Mouse (Mus musculus) embryonic facial prominence, embryonic 13.5 days (tissue): Measurements from ENCODE around the gene Celf3. TPM values are rescaled to one million over a fixed set of nuclear protein-coding genes. Genes with fewer than 3 reads are reported as not detected.

Source experiments
- ATAC-seq: fragments of 200-750 bp; cut with Nextera tagmentation; 2 replicates; pipeline ENCODE4 v1.8.0; 2017; ENCODE audit warnings: low read depth; ENCODE audit not compliant: insufficient number of reproducible peaks, insufficient read depth, low FRiP score, low TSS enrichment
- H3K27ac ChIP-seq: fragments of 300-500 bp; sonication (generic); 2 replicates; pipeline ENCODE4 v1.5.1; 2015; ENCODE audit warnings: moderate library complexity, mild to moderate bottlenecking, inconsistent platforms
- H3K27me3 ChIP-seq: fragments of 300-500 bp; sonication (generic); 2 replicates; pipeline ENCODE4 v1.6.1; 2015; ENCODE audit warnings: mild to moderate bottlenecking, inconsistent platforms
- H3K36me3 ChIP-seq: fragments of 300-500 bp; sonication (generic); 2 replicates; pipeline ENCODE4 v1.6.1; 2015; ENCODE audit warnings: mild to moderate bottlenecking, inconsistent platforms
- H3K4me1 ChIP-seq: fragments of 300-500 bp; sonication (generic); 2 replicates; pipeline ENCODE4 v1.6.1; 2015; ENCODE audit warnings: inconsistent platforms
- H3K4me2 ChIP-seq: fragments of 300-500 bp; sonication (generic); 2 replicates; pipeline ENCODE4 v1.6.1; 2015; ENCODE audit warnings: moderate library complexity, mild to moderate bottlenecking, inconsistent platforms
- H3K4me3 ChIP-seq: fragments of 300-500 bp; sonication (generic); 2 replicates; pipeline ENCODE4 v1.5.1; 2015; ENCODE audit warnings: mild to moderate bottlenecking, inconsistent platforms
- H3K9ac ChIP-seq: fragments of 300-500 bp; sonication (generic); 2 replicates; pipeline ENCODE4 v1.6.1; 2015; ENCODE audit warnings: mild to moderate bottlenecking, inconsistent platforms
- H3K9me3 ChIP-seq: fragments of 300-500 bp; sonication (generic); 2 replicates; pipeline ENCODE4 v1.6.1; 2016; ENCODE audit warnings: inconsistent platforms
- WGBS: fragments of 180-500 bp; shearing (Covaris S2); methylation state at CpG from one replicate; pipeline ENCODE4 v1.1.7; 2015; ENCODE audit warnings: mixed read lengths; 5-methylcytosine and 5-hydroxymethylcytosine counted together
- polyA plus RNA-seq: library from polyadenylated mRNA; unstranded; fragments of >200 nt; fragmentation: Nextera tagmentation; extraction: Ambion mirVana; gene quantifications from 2 replicates; pipeline ENCODE4 v1.2.1, GENCODE M21; 2015

Gene Celf3
- polyA plus RNA-seq, 1 experiment from 2014 or later: 6.9 TPM

DNA sequence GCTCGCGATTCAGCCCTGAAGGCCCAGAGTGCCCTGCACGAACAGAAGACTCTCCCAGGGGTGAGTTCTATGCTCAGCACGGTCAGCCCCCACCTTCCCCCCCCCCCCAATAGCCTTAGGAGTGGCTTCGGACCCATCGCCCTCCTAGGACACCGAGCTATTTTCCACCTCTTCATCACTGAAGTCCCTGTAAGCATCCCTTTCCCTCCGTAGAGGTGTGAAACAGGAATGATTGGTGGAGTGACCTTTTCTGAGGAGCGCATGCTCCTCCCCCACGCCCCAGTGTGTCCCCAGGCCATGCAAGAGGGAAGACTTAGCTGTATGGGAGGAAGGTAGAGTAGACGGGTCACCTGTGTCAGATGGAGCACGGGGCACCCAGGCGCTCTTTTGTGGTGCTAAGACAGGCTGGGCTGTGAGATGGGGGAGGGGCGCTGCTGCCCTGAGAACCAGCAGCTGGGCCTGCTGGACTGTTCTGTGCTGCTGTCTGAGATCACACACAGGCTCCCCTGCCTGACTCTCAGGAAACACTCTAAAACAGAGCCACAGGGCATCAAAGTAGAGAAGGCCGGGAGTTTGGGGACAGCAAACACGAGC is 2.3 kb downstream of the Celf3 start, which contains the start of gene Riiad1:
Gene Riiad1 (minus strand): TSS at position 51 of the 594 bp plus-strand sequence.
- Histone ChIP-seq H3K4me1 (peaks cover 3% of the 10 kb centered on the region), H3K27me3 (peaks cover 38% of the 10 kb centered on the region), H3K36me3 (no peaks in the 10 kb centered on the region), H3K9ac (no peak within 1 kb of the TSS), H3K4me3 (peak within 1 kb of the TSS; percentile 27), H3K9me3 (no peaks in the 10 kb centered on the region), H3K4me2 (peak within 1 kb of the TSS; percentile 55), H3K27ac (no peak within 1 kb of the TSS)
- WGBS: 7% methylated on average over 16 of the region's 16 CpGs
- ATAC-seq: no peak

GRCm38 (mm10) chr3:94481429-94481828 is 3.3 kb downstream of the Celf3 start:
- H3K9ac ChIP-seq: no peak overlapping the region
- peaks cover 5% of the 10 kb centered on the region for H3K4me1 ChIP-seq
- no peaks in the 10 kb centered on the region for H3K36me3 ChIP-seq
- H3K27ac ChIP-seq: no peak overlapping the region
- H3K9me3 ChIP-seq: no peaks in the 10 kb centered on the region
- WGBS: 55% methylated on average over 4 of the region's 4 CpGs
- H3K27me3 ChIP-seq: peaks cover 38% of the 10 kb centered on the region
- no peak overlapping the region for H3K4me3 ChIP-seq
- ATAC-seq: no peak
- no peak overlapping the region for H3K4me2 ChIP-seq

DNA sequence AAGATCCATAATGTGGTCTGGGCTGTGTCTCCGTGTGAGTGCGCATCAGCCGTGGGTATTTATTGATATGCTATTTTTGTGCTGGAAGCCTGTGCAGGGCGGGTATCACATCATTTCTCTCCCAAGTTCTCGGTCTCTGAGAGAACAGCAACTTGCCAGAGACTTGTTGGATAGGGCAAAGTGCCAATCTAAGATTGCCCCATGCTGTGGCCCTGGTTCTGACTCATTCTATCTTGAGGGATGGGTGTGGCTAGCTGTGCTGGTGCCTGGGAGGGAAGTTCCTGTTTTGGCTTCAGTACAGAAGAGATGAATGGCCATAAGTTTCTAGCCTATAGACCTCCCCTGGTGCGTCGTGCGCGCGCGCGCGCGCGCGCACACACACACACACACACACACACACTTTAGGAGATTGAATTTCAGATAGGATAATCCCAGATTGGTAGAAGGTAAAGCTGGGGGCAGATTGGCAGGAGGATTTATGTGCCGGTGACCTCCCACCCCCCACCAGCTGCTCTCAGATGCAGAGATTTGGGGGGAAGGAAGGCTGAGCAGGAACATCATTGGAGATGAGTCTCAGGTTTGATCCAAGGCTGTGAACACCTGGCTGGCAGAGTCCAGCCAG is 4.8 kb downstream of the Celf3 start:
- Histone ChIP-seq H3K36me3 (no peaks in the 10 kb centered on the region), H3K4me3 (no peak overlapping the region), H3K4me2 (no peak overlapping the region), H3K9me3 (no peaks in the 10 kb centered on the region), H3K4me1 (peaks cover 6% of the 10 kb centered on the region), H3K9ac (no peak overlapping the region), H3K27ac (no peak overlapping the region), H3K27me3 (peaks cover 38% of the 10 kb centered on the region)
- 78% methylated on average over 17 of the region's 17 CpGs for WGBS
- no peak for ATAC-seq

DNA sequence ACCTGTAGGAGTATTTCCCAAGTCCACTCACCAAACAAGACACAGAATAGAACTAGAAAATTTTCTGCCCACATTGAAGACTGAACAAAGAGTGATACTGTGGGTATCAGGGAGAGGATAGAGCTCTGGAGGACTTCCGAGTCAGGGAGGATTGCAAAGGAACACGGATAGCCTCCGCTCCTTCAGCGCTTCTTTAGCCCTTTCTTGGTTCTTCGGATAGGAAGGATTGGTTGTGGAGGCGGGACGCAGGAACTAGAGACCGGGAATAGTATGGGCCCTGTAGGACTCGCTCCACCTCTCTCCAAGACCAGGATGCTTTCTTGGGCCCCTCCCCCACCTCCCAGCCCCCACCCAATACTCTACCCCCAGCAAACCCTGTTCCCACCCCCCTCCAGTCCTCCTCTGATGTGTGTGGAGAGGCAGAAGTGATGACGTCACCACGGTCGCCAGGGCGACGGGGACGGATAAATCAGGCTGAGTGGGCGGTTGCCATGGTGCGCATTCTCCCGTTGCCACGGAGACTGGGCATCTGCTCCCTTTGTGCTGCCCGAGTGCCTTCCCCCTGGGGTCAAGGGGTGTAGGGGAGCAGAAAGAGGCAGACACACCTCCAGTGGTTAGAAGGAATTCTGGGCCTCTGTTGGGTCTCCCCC is 5.8 kb downstream of the Celf3 start:
- no peak overlapping the region for H3K4me3 ChIP-seq
- H3K9ac ChIP-seq: no peak overlapping the region
- 12% methylated on average over 20 of the region's 20 CpGs for WGBS
- no peak overlapping the region for H3K4me2 ChIP-seq
- no peaks in the 10 kb centered on the region for H3K9me3 ChIP-seq
- H3K27me3 ChIP-seq: peaks cover 32% of the 10 kb centered on the region
- ATAC-seq: no peak
- no peak overlapping the region for H3K27ac ChIP-seq
- no peaks in the 10 kb centered on the region for H3K36me3 ChIP-seq
- H3K4me1 ChIP-seq: peaks cover 6% of the 10 kb centered on the region

DNA sequence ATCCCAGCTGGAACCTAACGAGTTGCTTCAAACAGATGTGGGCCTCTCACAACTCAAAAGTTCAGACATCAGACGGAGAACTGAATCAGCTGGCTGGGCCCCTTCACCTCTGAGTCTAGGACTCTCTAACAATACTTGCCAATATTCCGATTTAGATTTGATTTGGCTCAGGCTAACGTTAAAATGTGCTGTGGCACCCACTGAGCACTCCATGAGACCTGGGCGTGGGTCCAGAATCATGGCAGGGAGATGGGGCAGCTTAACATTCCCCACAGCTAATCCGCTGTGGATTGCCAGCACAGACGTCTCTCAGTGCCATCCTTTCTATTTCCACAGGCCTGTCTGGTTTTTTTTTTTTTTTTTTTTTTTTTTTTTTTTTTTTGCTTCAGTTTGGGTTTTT is 7.8 kb downstream of the Celf3 start:
- peaks cover 3% of the 10 kb centered on the region; the same call in 1 of the 2 replicates for H3K36me3 ChIP-seq
- H3K4me2 ChIP-seq: no peak overlapping the region
- peaks cover 6% of the 10 kb centered on the region; the same call in 1 of the 2 replicates for H3K4me1 ChIP-seq
- H3K27me3 ChIP-seq: peaks cover 12% of the 10 kb centered on the region
- no peak for ATAC-seq
- 64% methylated on average over 7 of the region's 7 CpGs for WGBS
- H3K4me3 ChIP-seq: no peak overlapping the region
- H3K9ac ChIP-seq: no peak overlapping the region
- H3K27ac ChIP-seq: no peak overlapping the region
- H3K9me3 ChIP-seq: no peaks in the 10 kb centered on the region

DNA sequence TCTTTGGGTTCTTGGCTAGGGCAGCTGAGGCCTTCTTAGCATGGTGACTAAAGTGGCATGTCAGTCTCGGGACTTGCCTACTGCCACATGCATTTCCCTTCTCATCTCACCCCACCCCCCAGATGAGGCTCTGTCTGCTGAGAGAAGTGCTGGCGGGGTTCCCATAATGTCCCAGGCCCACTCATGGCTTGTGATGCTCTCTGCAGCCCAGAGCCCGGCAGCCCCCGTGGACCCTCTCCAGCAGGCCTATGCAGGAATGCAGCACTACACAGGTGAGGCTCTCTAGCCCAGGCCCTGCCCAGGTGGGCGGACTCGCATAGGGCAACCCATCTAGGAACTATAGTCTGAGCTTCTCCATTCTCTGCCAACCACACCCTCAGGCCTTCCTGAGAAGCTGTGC is 9.5 kb downstream of the Celf3 start:
- H3K9me3 ChIP-seq: no peaks in the 10 kb centered on the region
- peak; percentile 23; the same call in 1 of the 2 replicates for ATAC-seq
- whole genome bisulfite sequencing: 70% methylated on average over 6 of the region's 6 CpGs

DNA sequence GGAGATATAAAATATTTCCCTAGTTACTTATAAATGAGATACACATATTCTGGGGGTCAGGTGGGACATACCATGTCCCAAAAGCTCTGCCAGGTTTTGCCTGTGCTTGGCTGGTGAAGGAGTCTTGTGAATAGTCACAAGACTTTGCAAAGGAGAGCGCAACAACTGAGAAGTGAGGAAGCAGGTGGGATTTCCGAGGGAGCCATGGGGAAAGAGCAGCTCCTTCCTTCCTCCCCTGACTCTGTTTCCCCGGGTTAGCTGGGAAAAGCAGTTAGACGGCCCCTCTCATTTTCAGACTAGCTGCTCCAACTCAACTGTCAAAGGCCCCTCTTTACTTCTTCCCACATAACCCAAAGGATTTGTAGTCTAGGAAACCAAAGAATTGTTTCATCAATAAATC is 19.1 kb downstream of the Celf3 start:
- Histone ChIP-seq H3K9me3 (no peaks in the 10 kb centered on the region), H3K4me3 (no peak overlapping the region), H3K4me2 (no peak overlapping the region), H3K27me3 (no peaks in the 10 kb centered on the region), H3K27ac (no peak overlapping the region), H3K36me3 (peaks cover 72% of the 10 kb centered on the region), H3K4me1 (no peaks in the 10 kb centered on the region), H3K9ac (no peak overlapping the region)
- no peak for ATAC-seq
- 84% methylated on average over 4 of the region's 4 CpGs for WGBS

More for the DNA sequence above, 9.5 kb downstream of the Celf3 start:
- Histone ChIP-seq H3K27ac (no peak overlapping the region), H3K4me2 (no peak overlapping the region), H3K4me3 (no peak overlapping the region), H3K27me3 (no peaks in the 10 kb centered on the region), H3K9ac (no peak overlapping the region), H3K4me1 (peaks cover 6% of the 10 kb centered on the region; the same call in 1 of the 2 replicates), H3K36me3 (peaks cover 4% of the 10 kb centered on the region; the same call in 1 of the 2 replicates)

DNA sequence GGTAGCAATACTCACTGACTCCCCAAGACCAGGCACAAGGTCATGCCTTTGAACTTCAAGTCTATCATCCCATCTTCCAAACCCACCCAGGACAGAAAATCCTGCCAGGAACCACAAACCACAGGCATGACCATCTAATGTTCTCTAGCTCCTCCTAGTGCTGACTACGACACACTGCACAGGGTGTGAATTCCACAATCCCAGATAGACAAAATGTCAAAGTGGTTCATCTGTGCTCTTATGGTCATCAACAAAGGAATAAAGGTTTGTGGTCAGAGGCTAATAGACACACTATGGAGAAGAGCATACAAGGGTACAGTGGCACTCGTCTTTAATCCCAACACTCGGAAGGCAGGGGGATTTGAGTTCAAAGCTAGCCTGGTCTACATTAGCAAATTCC is 24.1 kb downstream of the Celf3 start:
- no peaks in the 10 kb centered on the region for H3K9me3 ChIP-seq
- H3K4me1 ChIP-seq: no peaks in the 10 kb centered on the region
- H3K4me2 ChIP-seq: no peak overlapping the region
- WGBS: 79% methylated on average over 3 of the region's 3 CpGs
- peaks cover 60% of the 10 kb centered on the region for H3K36me3 ChIP-seq
- no peak for ATAC-seq
- no peak overlapping the region for H3K4me3 ChIP-seq
- H3K27me3 ChIP-seq: no peaks in the 10 kb centered on the region
- no peak overlapping the region for H3K27ac ChIP-seq
- H3K9ac ChIP-seq: no peak overlapping the region

DNA sequence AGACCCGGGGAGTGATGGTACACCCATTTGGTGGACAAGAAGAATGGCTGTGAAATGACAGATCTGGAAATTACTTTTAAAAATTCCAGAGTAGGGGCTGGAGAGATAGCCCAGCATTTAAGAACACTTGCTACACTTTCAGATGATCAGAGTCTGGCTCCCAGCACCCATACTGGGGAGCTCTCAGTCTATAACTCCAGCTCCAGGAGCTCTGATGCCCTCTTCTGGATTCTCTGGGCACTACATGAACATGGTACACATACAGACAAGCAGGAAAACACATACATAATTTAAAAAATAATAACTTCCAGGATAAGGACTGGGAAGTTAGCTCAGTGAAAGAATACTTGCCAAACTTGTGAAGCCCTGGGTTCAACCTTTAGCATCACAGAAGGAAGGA is 28.6 kb downstream of the Celf3 start:
- H3K9ac ChIP-seq: no peak overlapping the region

GRCm38 (mm10) chr3:94526731-94527130 is 48.6 kb downstream of the Celf3 start:
- no peak overlapping the region for H3K9ac ChIP-seq
- H3K27me3 ChIP-seq: no peaks in the 10 kb centered on the region
- H3K9me3 ChIP-seq: no peaks in the 10 kb centered on the region
- 79% methylated on average over 2 of the region's 2 CpGs for WGBS
- no peaks in the 10 kb centered on the region for H3K4me1 ChIP-seq
- H3K36me3 ChIP-seq: peaks cover 47% of the 10 kb centered on the region
- H3K4me3 ChIP-seq: no peak overlapping the region
- no peak overlapping the region for H3K27ac ChIP-seq
- H3K4me2 ChIP-seq: no peak overlapping the region
- no peak for ATAC-seq

More for the DNA sequence above, 28.6 kb downstream of the Celf3 start:
- WGBS: 94% methylated on average over 1 of the region's 1 CpGs
- no peaks in the 10 kb centered on the region for H3K4me1 ChIP-seq
- H3K27ac ChIP-seq: no peak overlapping the region
- no peak for ATAC-seq
- no peaks in the 10 kb centered on the region for H3K9me3 ChIP-seq
- H3K4me3 ChIP-seq: no peak overlapping the region
- no peak overlapping the region for H3K4me2 ChIP-seq
- H3K36me3 ChIP-seq: peaks cover 49% of the 10 kb centered on the region
- no peaks in the 10 kb centered on the region for H3K27me3 ChIP-seq

DNA sequence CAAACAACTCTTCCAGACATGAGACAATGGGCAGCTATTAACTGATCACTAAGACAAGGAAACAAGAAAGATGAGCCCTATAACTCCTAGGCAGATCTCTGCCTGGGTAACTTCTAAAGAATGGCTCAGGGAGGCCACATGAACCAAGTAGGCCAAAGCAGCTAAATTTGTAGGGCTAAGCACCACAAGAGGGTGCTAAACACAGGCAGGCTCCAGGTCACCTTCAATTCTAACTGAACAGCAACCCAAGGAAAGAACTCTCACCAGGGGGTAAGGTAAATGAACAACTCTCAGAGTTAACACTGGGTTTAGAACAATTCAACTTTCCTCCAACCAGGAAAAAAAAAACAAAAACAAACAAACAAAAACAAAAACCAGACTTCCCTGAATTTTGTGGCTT is 55.9 kb downstream of the Celf3 start:
- H3K9me3 ChIP-seq: no peaks in the 10 kb centered on the region
- no peak overlapping the region for H3K4me3 ChIP-seq
- no peak overlapping the region for H3K9ac ChIP-seq
- no peak overlapping the region for H3K27ac ChIP-seq
- no peaks in the 10 kb centered on the region for H3K27me3 ChIP-seq
- H3K4me1 ChIP-seq: no peaks in the 10 kb centered on the region
- no peak for ATAC-seq
- H3K4me2 ChIP-seq: no peak overlapping the region
- H3K36me3 ChIP-seq: peaks cover 22% of the 10 kb centered on the region

DNA sequence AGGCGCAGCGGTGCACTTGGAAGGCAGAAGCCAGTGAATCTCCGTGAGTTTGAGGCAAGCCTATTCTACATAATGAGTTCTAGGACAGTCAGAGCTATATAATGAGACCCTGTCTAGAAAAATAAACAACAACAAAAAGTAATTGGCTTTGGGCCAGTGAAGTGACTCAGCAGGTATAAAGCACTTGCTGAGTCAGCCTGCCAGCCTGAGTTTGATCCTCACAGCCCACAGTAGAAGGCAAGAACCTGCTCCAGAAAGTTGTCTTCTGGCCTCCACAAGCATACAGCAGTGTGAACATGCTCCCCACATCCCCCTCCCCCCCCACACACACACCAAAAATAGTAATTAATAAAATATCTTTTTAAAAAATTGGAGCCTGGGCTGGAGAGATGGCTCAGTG is 59.1 kb downstream of the Celf3 start:
- no peak for ATAC-seq
- no peaks in the 10 kb centered on the region for H3K27me3 ChIP-seq
- 85% methylated on average over 3 of the region's 3 CpGs for WGBS
- H3K4me2 ChIP-seq: no peak overlapping the region
- H3K27ac ChIP-seq: no peak overlapping the region
- H3K36me3 ChIP-seq: peaks cover 22% of the 10 kb centered on the region
- no peaks in the 10 kb centered on the region for H3K4me1 ChIP-seq
- no peak overlapping the region for H3K9ac ChIP-seq
- H3K9me3 ChIP-seq: no peaks in the 10 kb centered on the region
- H3K4me3 ChIP-seq: no peak overlapping the region
